Mouse (Mus musculus) 3T3-L1 (cell line): ENCODE results near the gene Serf2.

Experiments
- DNase-seq: peaks from one replicate; pipeline ENCODE4 v3.0.0-alpha.2; 2015; ENCODE audit warnings: low read depth, low spot score

The Serf2 gene

GRCm38 (mm10) chr2:121448739-121449535 is at the start of gene Serf2:
Serf2 (plus strand) TSS chr2:121449195.
- DNase-seq: peak; percentile 99

GRCm38 (mm10) chr2:121403296-121403695 is 45.7 kb upstream of the Serf2 start:
- no peak for DNase-seq

DNA sequence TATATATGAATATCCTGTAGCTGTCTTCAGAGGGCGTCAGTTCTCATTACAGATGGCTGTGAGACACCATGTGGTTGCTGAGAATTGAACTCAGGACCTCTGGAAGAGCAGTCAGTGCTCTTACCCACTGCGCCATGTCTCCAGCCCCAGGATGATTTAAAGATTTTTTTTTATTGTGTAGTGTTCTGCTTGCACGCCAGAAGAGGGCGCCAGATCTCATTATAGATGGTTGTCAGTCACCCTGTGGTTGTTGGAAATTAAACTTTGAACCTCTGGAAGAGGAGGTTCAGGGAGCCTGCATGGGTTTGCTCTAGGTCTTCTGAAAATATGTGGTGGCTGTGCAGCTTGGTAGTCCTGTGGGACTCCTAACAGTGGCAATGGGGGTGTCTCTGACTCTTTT is 40.8 kb upstream of the Serf2 start:
- peak; percentile 68 for DNase-seq

DNA sequence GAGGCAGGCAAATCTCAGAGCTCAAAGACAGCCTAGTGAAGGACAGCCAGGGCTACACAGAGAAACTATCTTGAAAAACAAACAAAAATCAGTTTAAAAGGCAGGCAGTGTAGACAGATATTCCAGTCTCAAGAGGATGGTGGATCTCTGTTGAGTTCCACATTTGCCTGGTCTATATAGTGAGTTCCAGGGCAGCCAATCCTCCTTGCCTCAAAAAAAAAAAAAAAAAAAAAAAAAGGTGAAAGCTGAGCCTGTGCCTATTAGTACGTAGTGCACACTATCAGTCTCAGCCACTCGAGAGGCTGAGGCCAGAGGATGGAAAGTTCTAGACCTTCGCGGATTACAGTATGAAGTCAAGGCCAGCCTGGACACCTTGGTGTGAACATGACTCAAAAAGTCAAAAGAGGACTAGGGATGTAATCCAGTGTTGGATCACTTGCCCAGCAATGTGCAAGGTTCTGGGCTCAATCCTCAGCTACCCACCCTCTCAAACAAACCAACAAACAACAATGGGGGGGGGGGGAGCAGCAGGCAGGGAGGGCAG is 36.1 kb upstream of the Serf2 start:
- no peak for DNase-seq

DNA sequence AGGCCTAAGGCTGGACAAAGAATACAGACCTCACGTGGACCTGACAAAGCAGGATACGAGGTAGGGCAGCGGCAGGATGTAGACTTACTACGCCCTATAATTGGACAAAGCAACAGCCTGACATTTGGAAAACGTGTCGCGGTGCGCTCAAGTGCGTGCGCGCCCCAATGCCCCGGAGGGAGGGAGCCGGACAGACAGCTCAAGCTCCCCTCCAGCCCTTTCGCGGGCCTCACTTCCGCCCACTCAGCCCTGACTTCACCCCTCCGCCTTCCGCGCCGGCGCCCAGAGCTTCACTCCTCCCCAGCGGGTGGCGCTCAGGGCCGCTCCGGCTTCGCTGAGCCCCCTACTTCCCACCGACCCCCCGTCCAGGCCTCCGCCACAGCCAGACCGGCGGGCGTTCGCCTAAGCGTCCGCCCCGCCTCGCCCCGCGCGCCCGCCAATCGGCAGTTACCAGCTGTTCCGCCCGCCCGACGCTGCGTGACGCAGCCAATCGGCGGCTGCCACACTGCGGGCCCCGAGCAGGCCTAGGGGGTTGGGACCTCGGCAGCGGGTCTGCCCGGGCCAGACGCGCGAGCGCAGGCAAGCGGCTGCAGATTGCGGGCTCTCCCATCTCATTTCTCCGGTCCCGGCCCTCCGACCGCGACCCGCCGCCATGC is 35.5 kb upstream of the Serf2 start, which contains the start of the genes Pdia3 and Catsper2:
Gene Pdia3, plus strand, starts transcription at position 389 of the 656 bp plus-strand sequence.
Gene Catsper2, minus strand, starts transcription at position 406 of the 656 bp plus-strand sequence.
- DNase-seq: peak; percentile 93

DNA sequence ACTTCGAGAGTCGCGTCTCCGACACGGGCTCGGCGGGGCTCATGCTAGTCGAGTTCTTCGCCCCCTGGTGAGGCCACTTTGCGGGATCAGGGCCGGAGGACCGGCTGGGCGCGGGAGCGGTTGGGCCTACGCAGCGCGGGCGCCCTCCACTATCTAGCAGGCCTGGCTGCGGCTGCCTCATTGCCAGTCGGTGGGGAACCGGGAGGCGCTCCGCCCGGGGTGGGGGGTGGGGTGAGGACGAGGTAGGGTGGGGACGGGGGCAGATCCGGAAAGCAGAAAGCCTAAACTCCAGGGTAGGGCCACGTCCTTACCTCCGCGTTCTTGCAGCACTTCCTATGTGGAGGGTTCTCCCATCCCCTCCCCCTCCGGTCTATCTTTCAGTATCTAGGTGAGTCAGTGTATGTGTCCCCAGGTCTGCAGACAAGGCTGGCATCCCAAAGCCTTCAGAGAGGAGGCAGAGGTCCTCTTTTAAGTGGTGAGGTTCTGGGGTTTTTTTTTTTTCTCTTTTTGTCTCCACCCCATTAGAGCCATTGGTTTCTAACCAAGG is 34.8 kb upstream of the Serf2 start:
- DNase-seq: peak; percentile 74

DNA sequence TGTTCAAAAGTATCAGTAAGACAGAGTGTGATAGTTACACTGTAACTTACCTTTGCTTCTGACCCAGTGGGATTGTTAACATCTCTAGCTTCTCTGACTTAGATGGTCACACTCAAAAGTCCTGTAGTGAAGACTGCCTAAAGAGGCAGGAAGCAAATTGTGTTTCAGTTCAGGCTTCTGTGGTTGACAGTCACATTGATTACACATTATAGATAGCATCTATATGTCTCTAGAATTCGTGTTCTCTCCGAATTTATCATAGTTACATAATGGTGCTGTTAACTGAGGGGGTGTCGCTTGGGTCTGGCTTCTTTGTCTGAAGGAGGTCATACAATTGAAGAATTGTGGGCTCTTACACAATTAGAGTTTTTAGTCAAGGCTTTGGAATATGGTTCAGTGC is 33.9 kb upstream of the Serf2 start:
- no peak for DNase-seq

- no peak for DNase-seq
Observed at GRCm38 (mm10) chr2:121415591-121415990, 33.4 kb upstream of the Serf2 start.

- no peak for DNase-seq
Observed at GRCm38 (mm10) chr2:121416356-121416755, 32.6 kb upstream of the Serf2 start.

DNA sequence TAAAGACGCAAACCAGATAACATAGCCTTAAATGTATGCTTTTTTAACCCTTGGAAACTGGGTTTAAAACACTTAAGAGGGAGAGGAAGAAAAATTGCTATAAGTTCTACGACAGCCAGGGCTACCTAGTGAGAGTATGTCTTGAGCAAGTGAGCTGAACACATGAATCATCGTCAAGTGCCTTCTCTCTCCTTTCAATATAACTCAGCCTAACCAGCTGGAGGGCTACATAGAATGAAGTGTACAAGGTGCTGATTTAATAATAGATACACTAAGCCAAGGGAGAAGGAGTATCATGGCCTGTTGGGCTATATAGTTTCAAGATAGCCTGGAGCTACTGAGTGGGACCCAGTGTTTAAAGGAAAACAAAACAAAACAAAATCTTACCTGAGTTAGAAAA is 30.5 kb upstream of the Serf2 start:
- no peak for DNase-seq

DNA sequence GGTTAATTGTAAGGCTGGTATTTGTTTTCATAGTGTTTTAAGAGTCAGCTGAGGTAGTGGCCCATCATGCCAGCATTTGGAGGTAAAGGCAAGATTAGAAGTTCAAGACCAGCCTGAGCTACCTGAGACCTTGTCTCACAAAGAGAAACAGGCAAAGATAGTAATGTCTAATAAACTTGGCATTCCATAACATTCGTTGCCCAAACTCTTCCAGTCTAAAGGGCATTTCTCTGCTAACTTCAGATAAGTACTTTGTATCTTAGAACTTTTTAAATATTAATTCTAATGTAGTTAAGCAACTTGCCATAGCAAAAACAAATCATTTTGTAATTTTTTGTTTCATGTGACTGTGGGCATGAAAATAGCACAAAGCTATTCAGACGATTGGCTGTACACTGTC is 25.8 kb upstream of the Serf2 start:
- DNase-seq: no peak

GRCm38 (mm10) chr2:121425890-121426289 is 23.1 kb upstream of the Serf2 start:
- no peak for DNase-seq

DNA sequence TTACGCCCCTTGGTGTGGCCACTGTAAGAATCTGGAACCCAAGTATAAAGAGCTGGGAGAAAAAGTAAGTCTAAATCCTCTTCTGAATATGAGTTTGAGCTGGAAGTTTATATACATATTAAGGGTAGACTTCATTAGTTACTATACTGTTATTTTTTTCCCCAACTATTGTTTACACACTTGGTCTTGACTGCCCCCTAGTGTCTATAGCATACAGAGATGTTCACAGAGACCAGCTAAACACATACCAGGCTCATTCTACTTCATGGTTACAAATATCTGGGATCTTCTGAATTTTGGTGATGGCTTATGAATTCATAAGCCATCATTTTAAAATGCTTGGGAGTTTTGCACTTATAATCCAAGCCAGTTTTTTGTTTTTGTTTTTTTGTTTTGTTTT is 14.1 kb upstream of the Serf2 start:
- DNase-seq: peak; percentile 78

- DNase-seq: no peak
Observed at GRCm38 (mm10) chr2:121439746-121440145, 9.2 kb upstream of the Serf2 start.

DNA sequence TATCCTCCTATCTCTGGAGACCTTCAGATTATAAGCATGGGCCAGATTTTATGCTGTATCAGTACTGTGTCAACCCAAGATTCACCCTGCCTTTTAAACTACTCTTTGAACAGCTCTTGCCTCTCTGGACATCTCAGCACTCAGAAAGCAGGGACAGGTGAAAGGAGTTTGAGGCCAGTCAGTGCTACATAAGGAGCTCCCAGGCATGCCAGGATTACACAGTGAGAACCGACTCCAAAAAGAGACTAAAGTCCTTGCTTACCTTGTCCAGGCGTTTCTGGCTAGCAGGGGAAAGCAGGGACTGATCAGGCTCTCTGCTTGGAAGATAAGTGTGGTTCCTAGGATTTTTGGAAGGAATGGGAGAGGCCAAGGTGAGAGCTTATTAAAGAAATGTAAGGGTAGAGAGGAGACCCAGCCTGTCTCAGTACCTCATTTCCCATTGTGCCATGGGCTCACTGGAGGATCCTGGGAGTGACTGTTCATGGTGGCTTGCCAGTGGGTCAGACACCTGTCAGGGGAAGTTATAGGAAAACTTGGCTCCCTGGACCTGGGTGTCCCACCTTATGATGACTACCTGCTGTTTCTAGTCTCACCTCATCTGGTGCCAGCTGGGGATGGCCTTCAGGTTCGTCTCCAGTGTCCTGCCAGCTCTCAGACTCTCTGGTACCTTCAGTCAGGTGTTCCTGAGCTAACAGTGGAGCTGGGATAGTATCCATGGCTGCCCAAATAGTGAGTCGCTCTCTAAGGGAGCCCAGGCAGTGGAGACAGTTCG is 8.0 kb upstream of the Serf2 start:
- no peak for DNase-seq

- DNase-seq: no peak
Observed at GRCm38 (mm10) chr2:121441800-121442199, 7.2 kb upstream of the Serf2 start.

DNA sequence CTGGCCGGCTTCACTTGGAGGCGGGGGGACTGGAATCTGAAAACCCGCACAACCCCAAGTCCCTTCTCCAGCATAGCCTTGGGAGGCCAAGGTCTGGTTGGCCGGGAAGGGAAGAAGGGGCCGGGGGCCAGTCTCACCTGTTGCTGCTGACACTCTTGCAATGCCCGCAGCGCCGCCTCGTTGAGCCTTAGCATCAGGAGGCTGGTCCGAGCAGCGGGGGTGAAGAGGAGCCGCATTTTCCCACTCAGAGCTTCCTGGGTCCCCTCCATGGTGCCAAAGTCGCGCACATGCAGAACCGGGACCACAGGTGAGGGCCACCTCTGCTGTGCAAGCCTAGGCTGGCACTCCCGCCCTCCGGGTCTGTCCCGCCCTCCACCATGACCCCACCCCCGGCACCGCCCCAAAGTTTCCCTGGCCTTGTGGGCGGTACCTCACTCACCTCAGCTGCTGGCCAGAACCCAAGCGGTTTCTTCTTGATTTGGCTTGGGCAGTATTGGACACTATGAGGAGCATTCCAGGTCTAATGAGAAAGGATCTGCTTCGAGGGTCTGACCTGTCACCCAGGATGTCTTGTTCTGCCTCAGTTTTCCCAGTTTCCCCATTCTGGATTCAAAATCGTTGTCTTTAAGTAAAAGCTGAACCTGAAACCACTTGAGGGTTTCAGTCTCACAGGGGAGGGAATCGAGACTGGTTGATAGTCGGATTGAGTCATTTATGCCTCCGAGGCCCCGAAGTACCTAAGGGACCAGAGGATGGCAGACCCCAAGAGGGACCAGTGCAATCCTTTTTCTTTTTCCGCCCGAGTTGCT is 6.5 kb upstream of the Serf2 start:
- DNase-seq: no peak

DNA sequence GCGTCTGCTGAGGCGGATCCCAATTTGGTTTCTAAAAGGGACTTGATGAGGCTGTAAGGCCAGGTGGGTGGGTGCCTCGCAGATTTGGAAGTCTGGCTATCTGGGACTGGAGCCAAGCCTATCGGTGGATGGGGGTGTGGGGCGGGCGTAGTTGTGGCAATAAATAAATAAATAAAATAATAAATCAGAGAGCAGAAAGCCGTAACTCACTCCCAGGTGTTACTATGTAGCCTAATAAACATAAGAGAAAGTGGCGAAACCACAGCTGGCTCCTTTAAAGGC is 6.0 kb upstream of the Serf2 start:
- DNase-seq: no peak

GRCm38 (mm10) chr2:121444178-121444577 is 4.8 kb upstream of the Serf2 start, which contains the start of gene Ell3:
Ell3 (minus strand) TSS chr2:121444278.
- no peak for DNase-seq

DNA sequence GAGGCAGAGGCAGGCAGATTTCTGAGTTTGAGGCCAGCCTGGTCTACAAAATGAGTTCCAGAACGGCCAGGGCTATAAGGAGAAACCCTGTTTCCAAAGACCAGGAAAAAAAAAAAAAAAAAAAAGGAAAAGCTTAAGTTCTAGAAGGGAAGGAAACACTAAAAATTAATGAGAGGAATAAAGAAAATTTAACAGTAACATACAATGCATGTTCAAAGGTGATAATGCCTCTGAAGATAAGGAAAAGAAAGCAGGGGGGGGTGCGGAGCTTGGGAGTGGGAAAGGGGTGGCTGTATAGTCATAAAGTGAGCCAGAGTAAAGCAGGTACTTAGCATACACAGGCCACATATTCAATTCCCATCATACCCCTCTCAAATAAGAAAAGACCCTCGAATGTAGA is 3.9 kb upstream of the Serf2 start:
- no peak for DNase-seq

DNA sequence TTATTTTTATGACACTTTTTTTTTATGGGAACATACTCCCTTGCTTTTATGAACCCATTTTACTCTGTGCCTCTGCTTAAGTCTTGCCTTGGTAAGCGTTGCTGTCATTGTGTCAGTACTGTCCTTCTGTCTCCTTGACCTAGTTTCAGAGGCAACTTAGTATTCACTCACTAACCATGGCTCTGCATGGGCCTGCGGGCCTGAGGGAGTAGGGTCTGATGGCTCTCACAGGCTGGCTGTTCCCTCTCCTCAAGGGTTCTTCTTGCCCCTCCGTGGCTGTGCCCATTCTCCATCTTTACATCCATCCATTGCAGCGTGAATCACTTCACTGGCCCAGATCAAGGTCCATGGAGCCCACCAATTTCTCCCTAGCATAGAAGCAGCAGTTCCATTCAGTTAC is 2.5 kb upstream of the Serf2 start:
- no peak for DNase-seq
